Mouse (Mus musculus) heart, adult 2 months (tissue): ENCODE results near the gene Fcrl6. TPM values are rescaled to one million over a fixed set of nuclear protein-coding genes. Genes with fewer than 3 reads are reported as not detected.
A peak's percentile ranks its signal among the peaks of the same experiment; 100 is the strongest.

Experiments
- DNase-seq, 2 experiments: peaks; one replicate each; pipeline ENCODE4 v3.0.0; 2021
- H3K27ac ChIP-seq: fragments of 200-600 bp; 2 replicates; pipeline ENCODE4 v1.8.1; 2022
- H3K27me3 ChIP-seq: fragments of 200-500 bp; 2 replicates; pipeline ENCODE4 v1.6.1; 2012; ENCODE audit warnings: mild to moderate bottlenecking, low read length, inconsistent platforms, mixed read lengths; ENCODE audit not compliant: control insufficient read depth, insufficient read depth
- H3K36me3 ChIP-seq: fragments of 200-500 bp; 2 replicates; pipeline ENCODE4 v1.6.1; 2012; ENCODE audit warnings: low read length, inconsistent platforms; ENCODE audit not compliant: control insufficient read depth, insufficient read depth
- H3K4me1 ChIP-seq: fragments of 200-500 bp; 2 replicates; pipeline ENCODE4 v1.6.1; 2011; ENCODE audit warnings: low read length; ENCODE audit not compliant: control insufficient read depth, insufficient read depth
- H3K4me3 ChIP-seq: fragments of 200-600 bp; 2 replicates; pipeline ENCODE4 v1.8.1; 2022
- H3K79me2 ChIP-seq: fragments of 200-500 bp; replicated peaks from 2 replicates; pipeline ENCODE4 v1.6.1; 2012; ENCODE audit warnings: mild to moderate bottlenecking, inconsistent platforms, low read length, moderate library complexity, mixed read lengths; ENCODE audit not compliant: control insufficient read depth, insufficient read depth
- H3K9ac ChIP-seq: fragments of 200-500 bp; 2 replicates; pipeline ENCODE4 v1.6.1; 2012; ENCODE audit warnings: low read depth, mild to moderate bottlenecking, control low read depth, inconsistent platforms, low read length, mixed read lengths
- CTCF ChIP-seq: fragments of 200-600 bp; IDR thresholded peaks from 2 replicates; pipeline ENCODE4 v1.8.1; 2022; ENCODE audit warnings: antibody characterized with exemption, mild to moderate bottlenecking, moderate library complexity
- EP300 ChIP-seq: fragments of 200-500 bp; IDR thresholded peaks from 2 replicates; pipeline ENCODE4 v1.6.1; 2011; ENCODE audit warnings: low read depth, low read length, control low read depth; ENCODE audit not compliant: insufficient read depth
- POLR2A ChIP-seq: fragments of 200-500 bp; IDR thresholded peaks from 2 replicates; pipeline ENCODE4 v1.6.1; 2011; ENCODE audit warnings: mild to moderate bottlenecking, low read depth, low read length, control low read depth; ENCODE audit not compliant: insufficient read depth
- WGBS: fragments of 180-500 bp; shearing (Covaris S2); methylation state at CpG from one replicate; pipeline ENCODE4 v1.1.7; 2018; 5-methylcytosine and 5-hydroxymethylcytosine counted together
- intact Hi-C: fragments of 180-260 bp; cut with DNase I; formaldehyde crosslinking; loops from one replicate; pipeline ENCODE4 v1.15.1; 2025
- polyA plus RNA-seq: library from polyadenylated mRNA; depleted of rRNA; stranded (reverse); fragments of >200 nt; gene quantifications from 2 replicates; pipeline ENCODE4 v1.2.3, GENCODE M21; 2012
- total RNA-seq, 2 experiments: library from RNA; stranded (reverse); gene quantifications; 2 replicates each; pipeline ENCODE4 v1.2.3; 2021

Gene Fcrl6
- total and polyA plus RNA-seq, 3 experiments, result not detected

DNA sequence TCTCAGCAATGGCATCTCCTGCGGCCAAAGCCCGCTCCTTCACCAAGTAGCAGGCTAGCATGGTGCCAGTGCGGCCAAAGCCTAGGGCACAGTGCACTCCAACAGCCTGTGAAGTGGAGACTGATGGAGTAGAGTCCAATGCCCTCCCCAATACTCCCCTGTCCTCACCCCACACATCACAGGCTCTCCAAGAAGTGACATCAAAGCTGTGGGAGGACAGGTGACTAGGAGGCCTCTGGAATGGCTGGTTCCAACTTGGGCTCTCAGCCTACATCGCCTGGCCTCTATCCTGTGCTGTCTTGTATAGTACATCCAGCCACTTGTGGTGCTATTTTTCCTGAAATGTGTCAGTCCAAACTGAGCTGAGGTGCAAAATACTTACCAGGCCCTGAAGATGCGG, 29.4 kb upstream of the Fcrl6 start:
- H3K27ac ChIP-seq, result peak overlapping the region; percentile 99; the same call in 1 of the 2 replicates
- H3K4me1 ChIP-seq, result peaks cover 8% of the 10 kb centered on the region
- 88% methylated on average over 5 of the region's 5 CpGs for WGBS
- no peak overlapping the region for H3K9ac ChIP-seq
- no peak overlapping the region; the same call in 1 of the 2 replicates for H3K4me3 ChIP-seq
- no peak for TF ChIP-seq EP300
- TF ChIP-seq POLR2A, result no peak
- TF ChIP-seq CTCF, result no peak
- DNase-seq, result no peak
- H3K27me3 ChIP-seq, result no peaks in the 10 kb centered on the region
- no peaks in the 10 kb centered on the region for H3K36me3 ChIP-seq
- H3K79me2 ChIP-seq, result no peaks in the 10 kb centered on the region
- intact Hi-C loops, result loop anchor here (2.0 to 10.0 kb wide), 4 partner anchors 69 to 763 kb away; no protein-coding TSS in a partner anchor

DNA sequence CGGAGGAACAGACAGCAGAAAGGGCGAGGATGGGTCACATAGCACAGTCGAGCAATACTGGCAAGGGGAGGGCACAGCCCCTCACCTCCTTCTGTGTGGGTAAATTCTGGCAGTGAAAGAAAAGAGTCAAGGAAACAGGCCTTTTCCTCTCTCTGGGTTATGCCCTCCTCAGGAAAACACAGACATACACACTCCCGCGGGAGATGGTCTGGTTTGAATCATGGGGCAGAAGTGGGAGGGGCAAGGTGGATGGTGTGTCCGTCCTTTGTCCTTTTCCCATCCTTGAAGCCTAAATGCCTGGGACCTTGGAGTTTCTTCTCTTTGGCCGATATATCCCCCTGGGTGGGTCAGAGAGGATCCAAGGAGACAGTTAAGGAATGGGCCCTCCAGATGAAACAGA, 27.5 kb upstream of the Fcrl6 start:
- DNase-seq, result no peak
- H3K4me3 ChIP-seq, result no peak overlapping the region
- intact Hi-C loops, result loop anchor here (10.0 kb wide), 1 partner anchor 765 kb away; no protein-coding TSS in a partner anchor
- H3K27ac ChIP-seq, result no peak overlapping the region
- TF ChIP-seq CTCF (no peak), POLR2A (no peak), EP300 (no peak)
- H3K79me2 ChIP-seq, result no peaks in the 10 kb centered on the region
- no peaks in the 10 kb centered on the region for H3K27me3 ChIP-seq
- H3K36me3 ChIP-seq, result no peaks in the 10 kb centered on the region
- H3K9ac ChIP-seq, result no peak overlapping the region
- 59% methylated on average over 7 of the region's 7 CpGs for WGBS
- peaks cover 6% of the 10 kb centered on the region for H3K4me1 ChIP-seq

GRCm38 (mm10) chr1:172626306-172626705, 24.0 kb upstream of the Fcrl6 start:
- intact Hi-C loops, result no loop called here
- no peak for DNase-seq
- Histone ChIP-seq H3K36me3 (no peaks in the 10 kb centered on the region), H3K4me1 (no peaks in the 10 kb centered on the region), H3K79me2 (no peaks in the 10 kb centered on the region), H3K27me3 (no peaks in the 10 kb centered on the region), H3K4me3 (no peak overlapping the region), H3K9ac (no peak overlapping the region), H3K27ac (no peak overlapping the region)
- 95% methylated on average over 3 of the region's 3 CpGs for WGBS
- TF ChIP-seq POLR2A (no peak), CTCF (no peak), EP300 (no peak)

DNA sequence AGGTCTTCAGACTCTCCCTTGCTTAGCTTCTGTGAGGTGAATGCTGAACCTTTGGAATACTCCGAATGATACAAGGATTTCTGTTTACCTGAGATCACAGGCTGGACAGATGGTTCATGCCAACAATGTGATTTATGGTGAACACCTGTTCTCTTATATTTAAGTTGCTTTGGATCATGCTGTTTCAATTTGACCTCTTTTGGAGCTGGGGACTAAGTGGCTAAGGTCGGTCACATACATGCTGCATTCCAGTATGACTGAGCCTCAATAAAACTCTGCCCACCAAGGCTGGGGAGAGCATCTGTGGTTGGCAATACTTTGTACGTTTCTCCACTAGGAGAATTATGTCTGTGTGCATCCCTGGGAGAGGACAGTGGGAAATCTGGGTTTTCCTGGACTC, 21.7 kb upstream of the Fcrl6 start:
- no peaks in the 10 kb centered on the region for H3K4me1 ChIP-seq
- intact Hi-C loops, result no loop called here
- no peak overlapping the region for H3K4me3 ChIP-seq
- no peaks in the 10 kb centered on the region for H3K36me3 ChIP-seq
- H3K27me3 ChIP-seq, result no peaks in the 10 kb centered on the region
- H3K9ac ChIP-seq, result no peak overlapping the region
- no peak for DNase-seq
- TF ChIP-seq POLR2A, result no peak
- no peak for TF ChIP-seq CTCF
- no peak for TF ChIP-seq EP300
- no peak overlapping the region for H3K27ac ChIP-seq
- no peaks in the 10 kb centered on the region for H3K79me2 ChIP-seq
- WGBS, result 72% methylated on average over 3 of the region's 3 CpGs

- intact Hi-C loops, result no loop called here
- Histone ChIP-seq H3K36me3 (no peaks in the 10 kb centered on the region), H3K4me1 (no peaks in the 10 kb centered on the region), H3K27me3 (no peaks in the 10 kb centered on the region), H3K9ac (no peak overlapping the region), H3K4me3 (no peak overlapping the region), H3K79me2 (no peaks in the 10 kb centered on the region), H3K27ac (no peak overlapping the region)
- no peak for DNase-seq
- whole genome bisulfite sequencing, result 39% methylated on average over 5 of the region's 5 CpGs
- TF ChIP-seq EP300 (no peak), CTCF (no peak), POLR2A (no peak)
Observed at GRCm38 (mm10) chr1:172623599-172623998, 21.2 kb upstream of the Fcrl6 start.

- no peaks in the 10 kb centered on the region for H3K79me2 ChIP-seq
- peak; percentile 72 to 86 for DNase-seq
- WGBS, result 8% methylated on average over 7 of the region's 7 CpGs
Observed at GRCm38 (mm10) chr1:172619235-172619634, 16.9 kb upstream of the Fcrl6 start.

More at GRCm38 (mm10) chr1:172619235-172619634, 16.9 kb upstream of the Fcrl6 start:
- Histone ChIP-seq H3K27me3 (no peaks in the 10 kb centered on the region), H3K9ac (no peak overlapping the region), H3K4me3 (no peak overlapping the region), H3K4me1 (no peaks in the 10 kb centered on the region), H3K27ac (no peak overlapping the region), H3K36me3 (no peaks in the 10 kb centered on the region)
- TF ChIP-seq EP300 (0 out of 2 replicates have a peak, but pooled peaks have one; percentile 46), POLR2A (no peak), CTCF (peak; percentile 88)
- intact Hi-C loops, result loop anchor here (1.0 to 5.0 kb wide), 2 partner anchors 14 to 137 kb away; partner anchors contain the start of gene Igsf9
